Mouse (Mus musculus): ENCODE data around the gene Bri3. TPM values are rescaled to one million over a fixed set of nuclear protein-coding genes. Genes with fewer than 3 reads are reported as not detected.

Gene Bri3
- polyA plus RNA-seq, 1 experiment = 1.5 TPM

DNA sequence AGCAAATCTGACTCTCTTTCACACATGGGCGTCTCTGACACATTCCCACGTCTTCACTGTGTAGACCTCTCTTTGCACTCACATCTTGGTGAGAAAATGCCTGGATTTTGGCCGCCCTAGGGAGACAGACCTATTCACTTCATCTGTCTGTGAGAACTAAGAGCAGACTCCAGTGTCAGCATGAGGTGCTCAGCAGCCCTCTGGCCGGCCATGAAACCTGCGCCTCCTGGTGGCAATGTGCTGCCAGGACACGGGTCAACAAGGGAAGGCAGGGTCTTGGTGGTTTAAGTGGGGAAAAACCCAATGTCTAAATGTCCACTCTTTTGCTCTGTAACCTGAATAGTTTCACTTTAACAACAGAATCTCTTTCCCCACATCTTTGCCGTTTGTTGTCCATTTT, 29.8 kb upstream of the Bri3 start:
- no peak for TF ChIP-seq TAL1 (IDR thresholded peaks at IDR 0.05; ENCODE audit: low read length)
- TF ChIP-seq GATA1 (IDR thresholded peaks at IDR 0.05; ENCODE audit: low read length) = no peak
- H3K27me3 ChIP-seq (ENCODE audit: control insufficient read depth) = no peaks in the 10 kb centered on the region
- no peaks in the 10 kb centered on the region for H3K9me3 ChIP-seq (ENCODE audit: control insufficient read depth, low read length)
- H3K4me3 ChIP-seq (replicated peaks) = no peak overlapping the region
- H3K36me3 ChIP-seq (ENCODE audit: control insufficient read depth) = peaks cover 8% of the 10 kb centered on the region; the same call in 1 of the 2 replicates
- H3K4me1 ChIP-seq (ENCODE audit: control insufficient read depth) = no peaks in the 10 kb centered on the region

DNA sequence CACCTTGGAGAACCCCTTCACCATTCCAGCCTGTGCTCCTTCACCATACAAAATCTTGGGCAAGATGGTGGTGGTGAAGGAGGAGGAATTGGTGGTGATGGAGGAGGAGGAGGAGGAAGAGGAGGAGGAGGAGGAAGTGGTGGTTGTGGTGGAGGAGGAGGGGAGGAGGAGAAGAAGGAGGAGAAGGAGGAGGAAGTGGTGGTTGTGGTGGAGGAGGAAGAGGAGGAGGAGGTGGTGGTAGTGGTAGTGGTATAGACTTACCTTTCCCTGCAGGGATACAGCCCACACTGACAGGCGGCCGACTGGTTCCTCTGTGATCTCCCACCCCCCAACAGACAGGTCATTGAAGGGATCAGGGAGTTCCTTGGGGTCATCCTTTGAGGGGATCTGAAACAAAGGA, 28.2 kb upstream of the Bri3 start:
- Histone ChIP-seq H3K4me1 (ENCODE audit: control insufficient read depth) (no peaks in the 10 kb centered on the region), H3K9me3 (ENCODE audit: control insufficient read depth, low read length) (no peaks in the 10 kb centered on the region), H3K27me3 (ENCODE audit: control insufficient read depth) (no peaks in the 10 kb centered on the region), H3K36me3 (ENCODE audit: control insufficient read depth) (peaks cover 5% of the 10 kb centered on the region; the same call in 1 of the 2 replicates), H3K4me3 (replicated peaks) (no peak overlapping the region)
- TF ChIP-seq GATA1 (IDR thresholded peaks at IDR 0.05; ENCODE audit: low read length) (no peak), TAL1 (IDR thresholded peaks at IDR 0.05; ENCODE audit: low read length) (no peak)

GRCm38 (mm10) chr5:144218061-144218460, 26.2 kb upstream of the Bri3 start:
- Histone ChIP-seq H3K27me3 (ENCODE audit: control insufficient read depth) (no peaks in the 10 kb centered on the region), H3K4me3 (replicated peaks) (no peak overlapping the region), H3K9me3 (ENCODE audit: control insufficient read depth, low read length) (no peaks in the 10 kb centered on the region), H3K36me3 (ENCODE audit: control insufficient read depth) (peaks cover 5% of the 10 kb centered on the region; the same call in 1 of the 2 replicates), H3K4me1 (ENCODE audit: control insufficient read depth) (peaks cover 6% of the 10 kb centered on the region)
- TF ChIP-seq GATA1 (IDR thresholded peaks at IDR 0.05; ENCODE audit: low read length) (no peak), TAL1 (IDR thresholded peaks at IDR 0.05; ENCODE audit: low read length) (no peak)

DNA sequence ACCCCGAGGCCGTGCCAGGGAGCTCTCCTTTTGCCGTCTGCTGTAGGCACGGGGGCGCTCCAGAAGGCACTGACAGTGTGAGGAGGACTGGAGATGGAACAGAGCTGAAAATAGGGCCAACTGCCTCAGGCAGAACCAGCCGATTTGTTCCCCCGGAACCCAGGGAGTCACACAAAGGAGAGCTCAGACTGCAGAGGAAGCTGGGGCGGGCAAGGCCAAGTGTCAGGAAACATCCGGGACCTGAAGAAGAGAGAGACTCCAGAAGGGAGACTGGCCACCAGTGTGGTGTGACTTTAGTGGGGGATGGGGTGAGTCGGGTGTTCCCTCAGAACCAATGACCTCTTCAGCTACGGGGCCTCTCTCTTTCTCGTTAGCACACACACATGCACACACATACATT, 24.9 kb upstream of the Bri3 start:
- H3K4me1 ChIP-seq (ENCODE audit: control insufficient read depth) = peaks cover 18% of the 10 kb centered on the region
- no peak for TF ChIP-seq TAL1 (IDR thresholded peaks at IDR 0.05; ENCODE audit: low read length)
- TF ChIP-seq GATA1 (IDR thresholded peaks at IDR 0.05; ENCODE audit: low read length) = no peak
- no peaks in the 10 kb centered on the region for H3K27me3 ChIP-seq (ENCODE audit: control insufficient read depth)
- no peaks in the 10 kb centered on the region for H3K9me3 ChIP-seq (ENCODE audit: control insufficient read depth, low read length)
- H3K4me3 ChIP-seq (replicated peaks) = no peak overlapping the region
- peaks cover 5% of the 10 kb centered on the region; the same call in 1 of the 2 replicates for H3K36me3 ChIP-seq (ENCODE audit: control insufficient read depth)

DNA sequence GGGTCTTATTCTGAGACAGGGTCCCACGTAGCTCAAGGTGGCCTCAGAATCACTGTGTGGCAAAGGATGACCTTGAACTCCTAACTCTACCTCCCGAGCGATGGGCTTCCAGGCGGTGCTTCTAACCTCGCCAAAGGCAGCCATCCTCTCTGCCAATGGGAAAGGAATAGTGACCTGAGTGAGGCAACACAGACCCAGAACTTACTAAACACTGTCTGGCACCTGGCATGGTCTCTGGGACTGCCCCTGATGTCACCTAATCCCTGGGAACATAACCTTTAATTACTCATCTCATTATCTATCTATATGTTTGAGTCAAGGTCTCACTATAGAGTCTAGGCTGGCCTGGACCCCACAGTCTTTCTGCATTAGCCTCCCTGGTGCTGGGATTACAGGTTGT, 24.3 kb upstream of the Bri3 start:
- Histone ChIP-seq H3K9me3 (ENCODE audit: control insufficient read depth, low read length) (no peaks in the 10 kb centered on the region), H3K4me3 (replicated peaks) (no peak overlapping the region), H3K27me3 (ENCODE audit: control insufficient read depth) (no peaks in the 10 kb centered on the region), H3K36me3 (ENCODE audit: control insufficient read depth) (peaks cover 5% of the 10 kb centered on the region; the same call in 1 of the 2 replicates), H3K4me1 (ENCODE audit: control insufficient read depth) (peaks cover 23% of the 10 kb centered on the region)
- TF ChIP-seq GATA1 (IDR thresholded peaks at IDR 0.05; ENCODE audit: low read length) (no peak), TAL1 (IDR thresholded peaks at IDR 0.05; ENCODE audit: low read length) (no peak)

- peaks cover 28% of the 10 kb centered on the region for H3K4me1 ChIP-seq (ENCODE audit: control insufficient read depth)
- no peaks in the 10 kb centered on the region for H3K9me3 ChIP-seq (ENCODE audit: control insufficient read depth, low read length)
- TF ChIP-seq TAL1 (IDR thresholded peaks at IDR 0.05; ENCODE audit: low read length) (no peak), GATA1 (IDR thresholded peaks at IDR 0.05; ENCODE audit: low read length) (no peak)
- no peaks in the 10 kb centered on the region for H3K27me3 ChIP-seq (ENCODE audit: control insufficient read depth)
- no peak overlapping the region for H3K4me3 ChIP-seq (replicated peaks)
- H3K36me3 ChIP-seq (ENCODE audit: control insufficient read depth) = peaks cover under 1% of the 10 kb centered on the region; the same call in 1 of the 2 replicates
Measured at GRCm38 (mm10) chr5:144221305-144221704, 22.9 kb upstream of the Bri3 start.

DNA sequence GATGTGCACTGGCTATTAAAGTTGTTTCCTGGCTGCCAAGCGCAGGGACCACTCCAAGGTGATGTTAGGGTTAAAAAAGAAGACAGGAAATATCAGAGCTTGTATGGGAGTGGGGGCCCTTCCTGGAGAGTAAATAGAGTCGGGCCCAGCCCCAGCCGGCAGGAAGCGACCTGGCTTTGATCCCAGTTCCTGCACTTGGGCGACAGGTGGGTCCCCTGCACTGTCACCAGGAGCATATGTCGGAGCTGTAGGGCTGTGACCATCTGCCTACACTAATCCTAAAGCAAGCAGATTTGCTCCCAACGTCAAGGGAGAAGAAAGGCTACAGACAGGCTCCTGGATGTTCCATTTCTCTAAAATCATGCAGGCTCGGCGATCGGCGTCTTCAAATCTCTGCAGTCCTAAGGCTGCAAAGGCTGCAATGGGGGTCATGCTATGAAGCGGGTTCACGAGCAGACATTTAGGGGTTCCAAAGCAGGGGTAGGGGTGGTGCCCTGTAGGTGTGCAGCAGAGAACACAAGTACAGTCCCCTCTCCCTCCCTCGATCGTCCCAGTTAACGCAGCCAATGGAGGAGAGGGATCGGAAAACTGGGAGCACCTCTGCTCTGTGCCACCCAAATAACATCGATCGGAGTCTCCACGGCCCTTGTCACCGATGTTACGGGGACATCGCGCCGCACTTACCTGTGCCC, 21.3 kb upstream of the Bri3 start:
- H3K9me3 ChIP-seq (ENCODE audit: control insufficient read depth, low read length) = no peaks in the 10 kb centered on the region
- H3K27me3 ChIP-seq (ENCODE audit: control insufficient read depth) = no peaks in the 10 kb centered on the region
- peaks cover 32% of the 10 kb centered on the region for H3K4me1 ChIP-seq (ENCODE audit: control insufficient read depth)
- no peak for TF ChIP-seq TAL1 (IDR thresholded peaks at IDR 0.05; ENCODE audit: low read length)
- no peak for TF ChIP-seq GATA1 (IDR thresholded peaks at IDR 0.05; ENCODE audit: low read length)
- H3K36me3 ChIP-seq (ENCODE audit: control insufficient read depth) = no peaks in the 10 kb centered on the region
- H3K4me3 ChIP-seq (replicated peaks) = peak overlapping the region; percentile 68

DNA sequence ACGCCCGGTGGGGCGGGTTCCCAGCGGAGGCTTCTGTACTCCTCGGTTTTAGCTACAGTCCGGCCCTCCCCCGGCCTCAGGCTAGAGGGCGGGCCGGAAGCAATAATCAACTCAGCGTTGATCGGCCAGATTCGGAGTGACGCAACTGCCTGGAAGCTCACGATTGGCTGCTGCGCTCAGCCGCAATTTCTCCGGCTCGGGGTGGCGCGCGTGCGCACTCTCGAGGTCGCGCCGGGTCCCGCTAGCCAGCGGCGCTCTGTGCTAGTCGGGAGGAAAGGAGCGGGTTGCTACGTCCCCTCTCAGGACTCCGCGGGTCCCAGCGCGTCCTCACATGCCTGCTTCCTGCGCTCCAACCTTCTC, 20.8 kb upstream of the Bri3 start, which contains the start of gene Tecpr1:
Tecpr1 (minus strand) TSS at position 113 of the 360 bp plus-strand sequence.
- Histone ChIP-seq H3K4me1 (ENCODE audit: control insufficient read depth) (peaks cover 32% of the 10 kb centered on the region), H3K27me3 (ENCODE audit: control insufficient read depth) (no peaks in the 10 kb centered on the region), H3K9me3 (ENCODE audit: control insufficient read depth, low read length) (no peaks in the 10 kb centered on the region), H3K36me3 (ENCODE audit: control insufficient read depth) (no peaks in the 10 kb centered on the region), H3K4me3 (replicated peaks) (peak within 1 kb of the TSS; percentile 68)
- TF ChIP-seq TAL1 (IDR thresholded peaks at IDR 0.05; ENCODE audit: low read length) (no peak), GATA1 (IDR thresholded peaks at IDR 0.05; ENCODE audit: low read length) (peak; percentile 10; the same call in 1 of the 2 replicates)

DNA sequence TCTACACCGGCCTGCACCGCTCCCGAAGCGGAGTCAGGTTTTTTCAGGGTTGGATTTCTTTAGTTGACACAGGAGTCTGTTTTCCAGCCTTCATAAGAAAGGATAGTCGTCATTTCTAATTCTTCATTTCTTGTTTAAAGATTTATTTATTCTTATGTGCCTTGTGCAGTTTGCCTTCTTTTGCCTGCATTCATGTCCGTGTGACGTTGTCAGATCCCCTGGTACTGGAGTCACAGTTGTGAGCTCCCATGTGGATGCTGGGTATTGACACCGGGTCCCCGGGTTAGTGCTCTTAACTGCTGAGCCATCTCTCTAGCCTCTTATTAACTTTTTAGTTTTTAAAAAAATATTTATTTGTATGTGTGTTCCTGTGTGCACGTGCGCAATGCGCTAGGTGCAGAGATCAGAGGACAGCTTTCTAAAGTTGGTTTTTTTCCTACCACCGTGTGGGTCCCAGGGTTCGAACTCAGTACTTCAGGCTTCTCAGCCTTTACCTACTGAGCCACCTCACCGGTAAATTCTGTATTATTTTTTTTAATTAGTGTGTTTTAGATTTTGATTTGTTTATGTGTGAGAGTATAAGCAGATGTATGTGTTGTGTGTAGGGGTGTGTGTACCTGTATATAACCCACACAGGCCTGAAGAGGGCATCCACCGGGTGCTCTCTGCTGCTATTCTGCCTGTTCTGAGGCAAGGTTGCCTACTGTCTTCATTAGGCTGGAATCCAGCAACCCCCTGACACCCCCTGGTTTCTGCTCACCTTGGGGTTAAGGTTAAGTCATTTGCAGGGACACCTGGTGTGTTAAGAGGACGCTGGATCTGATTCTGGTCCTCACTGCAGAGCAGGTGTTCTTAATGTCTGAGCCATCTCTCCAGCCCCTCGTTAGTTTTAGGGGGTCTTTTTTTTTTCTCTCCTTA, 20.1 kb upstream of the Bri3 start:
- Histone ChIP-seq H3K4me1 (ENCODE audit: control insufficient read depth) (peaks cover 32% of the 10 kb centered on the region), H3K9me3 (ENCODE audit: control insufficient read depth, low read length) (no peaks in the 10 kb centered on the region), H3K36me3 (ENCODE audit: control insufficient read depth) (no peaks in the 10 kb centered on the region), H3K27me3 (ENCODE audit: control insufficient read depth) (no peaks in the 10 kb centered on the region), H3K4me3 (replicated peaks) (peak overlapping the region; percentile 68)
- TF ChIP-seq TAL1 (IDR thresholded peaks at IDR 0.05; ENCODE audit: low read length) (no peak), GATA1 (IDR thresholded peaks at IDR 0.05; ENCODE audit: low read length) (no peak)

Data from erythroblast, embryonic 14.5 days (primary cell).